Mouse (Mus musculus) urinary bladder, postnatal 10 days (tissue): ENCODE data around the gene Rprd1b.

Experiments
- DNase-seq: peaks from one replicate; pipeline ENCODE4 v3.0.0; 2022; ENCODE audit warnings: low spot score

Gene Rprd1b

GRCm38 (mm10) chr2:158080622-158081241 lies 52.4 kb downstream of the Rprd1b start:
- no peak for DNase-seq

- DNase-seq = no peak
Observed at GRCm38 (mm10) chr2:158084486-158084885, 56.2 kb downstream of the Rprd1b start.

- no peak for DNase-seq
Observed at GRCm38 (mm10) chr2:158090096-158090495, 61.8 kb downstream of the Rprd1b start.

- no peak for DNase-seq
Observed at GRCm38 (mm10) chr2:158093345-158093744, 65.0 kb downstream of the Rprd1b start.

GRCm38 (mm10) chr2:158094300-158094699 lies 66.0 kb downstream of the Rprd1b start:
- DNase-seq = no peak

GRCm38 (mm10) chr2:158094846-158095245 lies 66.5 kb downstream of the Rprd1b start:
- no peak for DNase-seq

- DNase-seq = no peak
Observed at GRCm38 (mm10) chr2:158097071-158097470, 68.8 kb downstream of the Rprd1b start.

- DNase-seq = no peak
Observed at GRCm38 (mm10) chr2:158098730-158099129, 70.4 kb downstream of the Rprd1b start.

- DNase-seq = no peak
Observed at GRCm38 (mm10) chr2:158099537-158099936, 71.2 kb downstream of the Rprd1b start.

GRCm38 (mm10) chr2:158101768-158102167 lies 73.5 kb downstream of the Rprd1b start:
- DNase-seq = no peak

GRCm38 (mm10) chr2:158104966-158105365 lies 76.7 kb downstream of the Rprd1b start:
- no peak for DNase-seq

- no peak for DNase-seq
Observed at GRCm38 (mm10) chr2:158105605-158106004, 77.3 kb downstream of the Rprd1b start.

- DNase-seq = no peak
Observed at GRCm38 (mm10) chr2:158106947-158107587, 78.8 kb downstream of the Rprd1b start.

GRCm38 (mm10) chr2:158109516-158109915 lies 81.2 kb downstream of the Rprd1b start:
- no peak for DNase-seq

- DNase-seq = no peak
Observed at GRCm38 (mm10) chr2:158113591-158114257, 85.4 kb downstream of the Rprd1b start.

- no peak for DNase-seq
Observed at GRCm38 (mm10) chr2:158114931-158115330, 86.6 kb downstream of the Rprd1b start.

- no peak for DNase-seq
Observed at GRCm38 (mm10) chr2:158115838-158116453, 87.6 kb downstream of the Rprd1b start.

GRCm38 (mm10) chr2:158116653-158117052 lies 88.4 kb downstream of the Rprd1b start:
- DNase-seq = no peak

- no peak for DNase-seq
Observed at GRCm38 (mm10) chr2:158119145-158119544, 90.8 kb downstream of the Rprd1b start.

GRCm38 (mm10) chr2:158120211-158120610 lies 91.9 kb downstream of the Rprd1b start:
- DNase-seq = no peak

- no peak for DNase-seq
Observed at GRCm38 (mm10) chr2:158120868-158121267, 92.6 kb downstream of the Rprd1b start.

GRCm38 (mm10) chr2:158121645-158122326 lies 93.5 kb downstream of the Rprd1b start:
- no peak for DNase-seq
